Mouse (Mus musculus): ENCODE measurements around the gene Tle4. TPM values are rescaled to one million over a fixed set of nuclear protein-coding genes. Genes with fewer than 3 reads are reported as not detected.

Tle4 gene
- polyA plus RNA-seq, 1 experiment from 2014 or later, result 44.7 TPM

DNA sequence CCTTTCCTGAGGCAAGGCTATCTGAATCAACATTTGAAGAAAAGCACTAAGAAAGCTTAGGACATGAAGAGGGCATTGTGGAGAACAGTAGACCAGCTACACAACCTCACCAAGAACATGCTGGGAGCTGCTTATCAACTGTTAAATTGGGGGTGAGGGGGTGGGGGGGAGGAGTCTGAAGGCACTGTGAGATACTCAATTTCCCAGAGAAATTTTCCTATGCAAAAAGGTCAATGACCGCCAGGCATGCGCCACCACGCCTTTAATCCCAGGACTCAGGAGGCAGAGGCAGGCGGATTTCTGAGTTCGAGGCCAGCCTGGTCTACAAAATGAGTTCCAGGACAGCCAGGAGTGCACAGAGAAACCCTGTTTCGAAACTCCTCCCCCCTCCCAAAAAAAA lies 65.0 kb downstream of the Tle4 start:
- H3K36me3 ChIP-seq (ENCODE audit: control insufficient read depth, insufficient read depth, low read length), result no peaks in the 10 kb centered on the region
- H3K27ac ChIP-seq (ENCODE audit: low read depth, low read length), result no peak overlapping the region
- H3K4me2 ChIP-seq (ENCODE audit: low read depth, low read length, severe bottlenecking), result no peak overlapping the region
- DNase-seq (ENCODE audit: low spot score) (no peak), ATAC-seq (replicated peaks; ENCODE audit: low FRiP score) (no peak)
- H3K9ac ChIP-seq (ENCODE audit: low read length), result no peak overlapping the region
- H3K27me3 ChIP-seq (ENCODE audit: control insufficient read depth, insufficient read depth, low read length), result no peaks in the 10 kb centered on the region
- no peak overlapping the region for H3K4me3 ChIP-seq (ENCODE audit: low read depth, low read length)
- no peaks in the 10 kb centered on the region for H3K4me1 ChIP-seq (replicated peaks; ENCODE audit: control insufficient read depth, insufficient read depth, low read length)
- 91% methylated on average over 6 of the region's 6 CpGs for WGBS
- no peaks in the 10 kb centered on the region for H3K9me3 ChIP-seq (ENCODE audit: control insufficient read depth, low read length)

DNA sequence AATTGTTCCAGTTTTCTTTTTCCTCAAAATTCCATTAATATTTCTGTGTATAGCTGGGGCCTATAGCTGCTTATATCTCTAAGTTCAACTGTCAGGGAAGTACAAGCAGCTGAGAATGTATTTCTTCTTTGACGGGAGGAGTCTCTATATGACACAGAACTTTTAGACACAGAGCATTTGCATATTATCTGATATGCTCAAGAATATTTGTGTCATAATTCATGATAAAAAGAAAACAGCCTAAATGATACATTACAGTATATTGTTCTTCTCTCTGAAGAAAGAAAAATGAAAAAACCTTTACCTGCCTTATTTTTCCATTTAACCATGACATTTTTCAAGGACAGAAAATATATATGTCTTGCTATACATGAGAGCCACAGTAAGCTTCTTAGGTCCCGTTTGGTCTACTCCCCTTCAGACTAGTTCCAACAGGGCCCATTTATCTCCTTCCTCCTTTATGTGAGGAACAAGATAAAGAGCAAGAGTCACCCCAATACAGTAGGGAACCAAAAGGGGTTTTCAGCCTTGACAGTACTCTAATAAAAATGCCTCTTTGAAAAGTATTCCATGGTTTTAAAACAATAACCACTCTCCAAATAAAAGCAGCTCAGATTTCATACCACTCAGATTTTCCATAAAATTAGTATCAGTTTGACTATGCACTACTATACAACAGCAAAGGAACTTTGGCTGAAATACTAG lies 77.6 kb downstream of the Tle4 start:
- WGBS, result 78% methylated on average over 2 of the region's 2 CpGs
- Histone ChIP-seq H3K4me1 (replicated peaks; ENCODE audit: control insufficient read depth, insufficient read depth, low read length) (peaks cover 4% of the 10 kb centered on the region; the same call in 1 of the 2 replicates), H3K36me3 (ENCODE audit: control insufficient read depth, insufficient read depth, low read length) (no peaks in the 10 kb centered on the region), H3K27me3 (ENCODE audit: control insufficient read depth, insufficient read depth, low read length) (no peaks in the 10 kb centered on the region), H3K9me3 (ENCODE audit: control insufficient read depth, low read length) (no peaks in the 10 kb centered on the region), H3K4me2 (ENCODE audit: low read depth, low read length, severe bottlenecking) (no peak overlapping the region), H3K4me3 (ENCODE audit: low read depth, low read length) (no peak overlapping the region), H3K27ac (ENCODE audit: low read depth, low read length) (no peak overlapping the region), H3K9ac (ENCODE audit: low read length) (no peak overlapping the region)
- ATAC-seq (replicated peaks; ENCODE audit: low FRiP score), result no peak
- no peak for DNase-seq (ENCODE audit: low spot score)

DNA sequence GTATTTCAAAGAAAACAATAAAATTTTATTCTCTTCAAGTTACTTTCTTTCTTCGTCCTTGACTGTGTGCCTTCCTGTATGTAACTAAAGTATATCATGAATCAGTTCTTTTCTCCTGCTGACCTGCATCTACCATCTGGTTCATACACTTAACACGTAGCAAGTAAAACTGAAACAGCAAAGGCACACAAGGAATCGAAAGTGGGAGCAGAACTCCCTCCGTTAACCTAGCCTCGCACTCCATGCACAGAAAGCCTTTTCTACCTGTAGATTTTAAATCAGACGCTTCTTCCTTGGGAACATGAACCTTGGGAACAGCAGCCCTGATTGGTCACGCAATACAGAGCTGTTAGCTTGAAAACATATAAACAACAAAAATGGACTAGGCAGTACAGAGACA lies 78.7 kb downstream of the Tle4 start:
- ATAC-seq (replicated peaks; ENCODE audit: low FRiP score) (no peak), DNase-seq (ENCODE audit: low spot score) (no peak)
- H3K4me3 ChIP-seq (ENCODE audit: low read depth, low read length), result no peak overlapping the region
- no peak overlapping the region for H3K27ac ChIP-seq (ENCODE audit: low read depth, low read length)
- H3K9ac ChIP-seq (ENCODE audit: low read length), result no peak overlapping the region
- H3K4me1 ChIP-seq (replicated peaks; ENCODE audit: control insufficient read depth, insufficient read depth, low read length), result peaks cover 4% of the 10 kb centered on the region; the same call in 1 of the 2 replicates
- no peaks in the 10 kb centered on the region; the same call in 1 of the 2 replicates for H3K36me3 ChIP-seq (ENCODE audit: control insufficient read depth, insufficient read depth, low read length)
- H3K9me3 ChIP-seq (ENCODE audit: control insufficient read depth, low read length), result no peaks in the 10 kb centered on the region
- H3K27me3 ChIP-seq (ENCODE audit: control insufficient read depth, insufficient read depth, low read length), result no peaks in the 10 kb centered on the region
- 86% methylated on average over 7 of the region's 7 CpGs for WGBS
- no peak overlapping the region for H3K4me2 ChIP-seq (ENCODE audit: low read depth, low read length, severe bottlenecking)

DNA sequence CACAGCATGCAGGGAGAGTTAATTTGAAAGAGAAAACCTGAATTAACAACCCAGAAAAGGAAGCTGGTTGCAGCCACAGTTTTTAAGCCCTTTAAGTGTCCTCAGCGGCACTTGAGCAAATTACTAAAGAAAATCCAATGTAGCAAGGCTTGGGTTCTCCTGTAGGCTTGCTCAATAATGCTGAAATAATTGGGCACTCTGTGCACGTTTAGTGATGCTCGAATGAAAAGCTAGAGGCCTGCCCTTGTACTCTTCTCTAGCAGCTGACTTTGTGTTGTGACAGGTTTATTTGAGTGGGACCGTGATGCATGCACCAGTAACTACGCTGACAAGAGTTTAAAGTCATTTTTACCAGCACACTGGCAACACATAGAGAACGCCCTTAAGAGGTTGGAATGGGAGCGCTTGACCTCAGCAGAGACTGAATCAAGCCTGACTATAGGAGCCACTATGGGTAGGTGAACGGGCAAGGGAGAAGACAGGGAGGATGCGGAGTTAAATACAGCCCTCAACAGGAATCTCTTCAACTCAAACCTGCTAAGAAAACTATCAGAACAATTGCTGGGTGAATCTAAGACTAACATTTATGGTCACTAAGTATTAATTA lies 79.3 kb downstream of the Tle4 start:
- peak overlapping the region; percentile 26; the same call in 1 of the 2 replicates for H3K4me2 ChIP-seq (ENCODE audit: low read depth, low read length, severe bottlenecking)
- no peak for DNase-seq (ENCODE audit: low spot score)
- H3K36me3 ChIP-seq (ENCODE audit: control insufficient read depth, insufficient read depth, low read length), result no peaks in the 10 kb centered on the region; the same call in 1 of the 2 replicates
- 21% methylated on average over 9 of the region's 9 CpGs for WGBS
- peaks cover 4% of the 10 kb centered on the region; the same call in 1 of the 2 replicates for H3K4me1 ChIP-seq (replicated peaks; ENCODE audit: control insufficient read depth, insufficient read depth, low read length)
- no peaks in the 10 kb centered on the region for H3K9me3 ChIP-seq (ENCODE audit: control insufficient read depth, low read length)
- H3K9ac ChIP-seq (ENCODE audit: low read length), result no peak overlapping the region
- H3K27me3 ChIP-seq (ENCODE audit: control insufficient read depth, insufficient read depth, low read length), result no peaks in the 10 kb centered on the region
- peak; percentile 89 for ATAC-seq (replicated peaks; ENCODE audit: low FRiP score)
- no peak overlapping the region for H3K4me3 ChIP-seq (ENCODE audit: low read depth, low read length)
- no peak overlapping the region for H3K27ac ChIP-seq (ENCODE audit: low read depth, low read length)

DNA sequence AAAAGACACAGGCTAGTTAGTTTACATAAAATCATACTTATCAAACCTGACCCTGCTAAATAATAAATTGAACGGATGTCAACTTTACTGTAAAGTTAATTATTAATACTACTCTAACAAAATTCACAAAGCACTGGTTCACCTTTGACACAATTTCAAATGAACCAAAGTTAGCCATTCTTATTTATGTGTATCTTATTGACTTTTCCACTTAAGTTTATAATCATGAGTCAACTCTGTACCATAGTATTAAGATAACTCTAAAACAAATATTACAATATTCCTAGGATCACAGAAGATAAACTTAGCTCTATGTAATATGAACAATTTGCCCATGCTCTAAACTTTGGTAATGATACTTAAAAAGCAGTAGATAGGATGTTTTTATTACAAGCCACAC lies 81.4 kb downstream of the Tle4 start:
- no peak for ATAC-seq (replicated peaks; ENCODE audit: low FRiP score)
- Histone ChIP-seq H3K27ac (ENCODE audit: low read depth, low read length) (no peak overlapping the region), H3K4me2 (ENCODE audit: low read depth, low read length, severe bottlenecking) (no peak overlapping the region), H3K36me3 (ENCODE audit: control insufficient read depth, insufficient read depth, low read length) (no peaks in the 10 kb centered on the region; the same call in 1 of the 2 replicates), H3K9me3 (ENCODE audit: control insufficient read depth, low read length) (no peaks in the 10 kb centered on the region), H3K4me3 (ENCODE audit: low read depth, low read length) (no peak overlapping the region), H3K4me1 (replicated peaks; ENCODE audit: control insufficient read depth, insufficient read depth, low read length) (peaks cover 4% of the 10 kb centered on the region; the same call in 1 of the 2 replicates), H3K27me3 (ENCODE audit: control insufficient read depth, insufficient read depth, low read length) (peaks cover 2% of the 10 kb centered on the region; the same call in 1 of the 2 replicates), H3K9ac (ENCODE audit: low read length) (no peak overlapping the region)
- no peak for DNase-seq (ENCODE audit: low spot score)
- WGBS, result 93% methylated on average over 1 of the region's 1 CpGs

DNA sequence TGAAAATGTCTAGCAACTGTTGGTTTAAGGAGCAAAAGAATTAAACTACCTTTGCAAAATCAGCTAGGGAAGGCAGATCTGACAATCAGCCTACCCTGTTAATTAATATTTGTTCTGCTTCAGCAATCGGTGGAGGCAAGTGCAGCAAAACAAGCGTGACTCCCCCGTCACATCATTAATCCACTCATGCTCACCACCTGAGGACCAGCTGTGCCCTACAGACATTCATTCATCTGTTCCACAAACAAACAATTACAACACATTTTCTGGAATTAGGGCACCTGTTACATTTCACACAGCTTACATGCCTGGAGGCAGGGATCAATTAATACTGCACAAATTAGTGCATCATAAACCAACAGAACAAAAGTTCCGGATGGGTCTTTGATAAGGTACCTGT lies 89.0 kb downstream of the Tle4 start:
- H3K9ac ChIP-seq (ENCODE audit: low read length), result no peak overlapping the region
- peaks cover 4% of the 10 kb centered on the region; the same call in 1 of the 2 replicates for H3K27me3 ChIP-seq (ENCODE audit: control insufficient read depth, insufficient read depth, low read length)
- no peaks in the 10 kb centered on the region; the same call in 1 of the 2 replicates for H3K9me3 ChIP-seq (ENCODE audit: control insufficient read depth, low read length)
- H3K4me1 ChIP-seq (replicated peaks; ENCODE audit: control insufficient read depth, insufficient read depth, low read length), result peaks cover 20% of the 10 kb centered on the region
- DNase-seq (ENCODE audit: low spot score) (no peak), ATAC-seq (replicated peaks; ENCODE audit: low FRiP score) (no peak)
- H3K4me2 ChIP-seq (ENCODE audit: low read depth, low read length, severe bottlenecking), result no peak overlapping the region
- WGBS, result 14% methylated on average over 4 of the region's 4 CpGs
- H3K4me3 ChIP-seq (ENCODE audit: low read depth, low read length), result no peak overlapping the region
- no peak overlapping the region for H3K27ac ChIP-seq (ENCODE audit: low read depth, low read length)
- no peaks in the 10 kb centered on the region for H3K36me3 ChIP-seq (ENCODE audit: control insufficient read depth, insufficient read depth, low read length)

- no peaks in the 10 kb centered on the region; the same call in 1 of the 2 replicates for H3K9me3 ChIP-seq (ENCODE audit: control insufficient read depth, low read length)
- peaks cover 23% of the 10 kb centered on the region for H3K4me1 ChIP-seq (replicated peaks; ENCODE audit: control insufficient read depth, insufficient read depth, low read length)
- no peak overlapping the region for H3K9ac ChIP-seq (ENCODE audit: low read length)
- DNase-seq (ENCODE audit: low spot score), result no peak
- H3K4me2 ChIP-seq (ENCODE audit: low read depth, low read length, severe bottlenecking), result no peak overlapping the region
- H3K36me3 ChIP-seq (ENCODE audit: control insufficient read depth, insufficient read depth, low read length), result no peaks in the 10 kb centered on the region
- WGBS, result 62% methylated on average over 2 of the region's 2 CpGs
- H3K27me3 ChIP-seq (ENCODE audit: control insufficient read depth, insufficient read depth, low read length), result peaks cover 6% of the 10 kb centered on the region; the same call in 1 of the 2 replicates
- H3K27ac ChIP-seq (ENCODE audit: low read depth, low read length), result no peak overlapping the region; the same call in 1 of the 2 replicates
- ATAC-seq (replicated peaks; ENCODE audit: low FRiP score), result no peak
- no peak overlapping the region for H3K4me3 ChIP-seq (ENCODE audit: low read depth, low read length)
Observed at GRCm38 (mm10) chr19:14507911-14508310, 89.9 kb downstream of the Tle4 start.

DNA sequence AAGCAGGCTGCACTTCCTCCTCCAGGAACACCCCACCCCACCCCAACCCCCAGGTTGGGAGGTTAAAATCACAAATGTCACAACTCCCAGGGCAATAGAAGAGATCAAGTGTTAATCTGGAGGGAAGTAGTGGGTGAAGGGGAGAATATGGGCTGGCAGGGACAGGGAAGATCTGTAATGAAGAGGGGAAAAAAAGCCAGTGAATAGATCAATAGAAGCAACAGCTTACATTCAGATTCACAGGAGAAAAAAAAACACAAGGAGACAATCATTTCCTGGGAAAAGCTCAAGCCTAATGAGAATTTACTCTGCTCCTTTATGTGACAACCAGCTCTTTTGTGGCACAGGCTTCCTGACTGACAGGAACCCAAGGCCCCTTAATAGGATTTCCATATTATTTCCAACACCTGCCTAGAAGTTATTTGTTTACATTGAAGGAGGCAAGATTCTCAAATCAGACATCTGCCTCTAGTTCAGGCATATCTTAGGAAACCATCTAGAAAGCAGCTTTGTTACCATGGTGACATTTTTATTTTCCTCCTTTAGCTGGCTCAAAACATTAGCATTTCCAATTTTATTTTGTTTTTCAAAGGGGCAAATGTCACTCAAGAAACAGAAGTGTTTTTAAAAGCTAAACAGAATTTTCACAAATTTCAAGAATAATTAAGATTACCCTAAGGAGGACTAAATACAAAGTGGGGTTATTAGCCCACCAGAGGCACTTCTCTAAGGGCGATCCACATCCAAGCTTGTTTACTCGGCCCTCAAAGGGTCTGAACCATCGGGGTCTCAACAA lies 90.8 kb downstream of the Tle4 start:
- Histone ChIP-seq H3K27ac (ENCODE audit: low read depth, low read length) (peak overlapping the region; percentile 57), H3K9ac (ENCODE audit: low read length) (no peak overlapping the region), H3K9me3 (ENCODE audit: control insufficient read depth, low read length) (no peaks in the 10 kb centered on the region; the same call in 1 of the 2 replicates), H3K27me3 (ENCODE audit: control insufficient read depth, insufficient read depth, low read length) (peaks cover 6% of the 10 kb centered on the region; the same call in 1 of the 2 replicates), H3K4me3 (ENCODE audit: low read depth, low read length) (no peak overlapping the region), H3K4me1 (replicated peaks; ENCODE audit: control insufficient read depth, insufficient read depth, low read length) (peaks cover 25% of the 10 kb centered on the region), H3K4me2 (ENCODE audit: low read depth, low read length, severe bottlenecking) (no peak overlapping the region), H3K36me3 (ENCODE audit: control insufficient read depth, insufficient read depth, low read length) (no peaks in the 10 kb centered on the region)
- DNase-seq (ENCODE audit: low spot score) (peak; percentile 68), ATAC-seq (replicated peaks; ENCODE audit: low FRiP score) (peak; percentile 71)
- WGBS, result 11% methylated on average over 3 of the region's 3 CpGs
